Mouse (Mus musculus): Measurements from ENCODE around the gene Casz1. TPM values are rescaled to one million over a fixed set of nuclear protein-coding genes. Genes with fewer than 3 reads are reported as not detected.
A peak's percentile ranks its signal among the peaks of the same experiment; 100 is the strongest.

Gene Casz1
- polyA plus RNA-seq, 2 experiments = 0.32 to 0.39 TPM

- TF ChIP-seq EP300 (IDR thresholded peaks at IDR 0.05; ENCODE audit: low read depth) (no peak), CTCF (IDR thresholded peaks at IDR 0.05; ENCODE audit: low read depth) (no peak)
- Histone ChIP-seq H3K9me3 (ENCODE audit: control insufficient read depth, low read length) (no peaks in the 10 kb centered on the region), H3K4me2 (ENCODE audit: low read depth) (no peak overlapping the region), H3K4me1 (replicated peaks; ENCODE audit: control insufficient read depth in 2 of 2, insufficient read depth in 2 of 2, low read length in 1 of 2) (no peaks in the 10 kb centered on the region), H3K27ac (no peak overlapping the region), H3K36me3 (replicated peaks; ENCODE audit: control insufficient read depth, insufficient read depth, low read depth) (no peaks in the 10 kb centered on the region), H3K9ac (replicated peaks) (no peak overlapping the region), H3K27me3 (ENCODE audit: control insufficient read depth, insufficient read depth, low read length) (peaks cover 33% of the 10 kb centered on the region), H3K4me3 (ENCODE audit: insufficient read depth in 1 of 2, low read depth in 2 of 2, low read length in 2 of 2) (no peak overlapping the region)
- ATAC-seq (ENCODE audit: insufficient read depth) = no peak
- WGBS (ENCODE audit: insufficient replicate concordance) = 55% methylated on average over 6 of the region's 6 CpGs
- DNase-seq (ENCODE audit: low read depth in 3 of 3, low spot score in 3 of 3) = no peak
These were observed 146.3 kb downstream of the Casz1 start for GRCm38 (mm10) chr4:148950487-148950886.

- Histone ChIP-seq H3K4me2 (ENCODE audit: low read depth) (no peak overlapping the region), H3K4me1 (replicated peaks; ENCODE audit: control insufficient read depth in 2 of 2, insufficient read depth in 2 of 2, low read length in 1 of 2) (no peaks in the 10 kb centered on the region), H3K9ac (replicated peaks) (no peak overlapping the region), H3K27ac (no peak overlapping the region), H3K4me3 (ENCODE audit: insufficient read depth in 1 of 2, low read depth in 2 of 2, low read length in 2 of 2) (no peak overlapping the region), H3K9me3 (ENCODE audit: control insufficient read depth, low read length) (no peaks in the 10 kb centered on the region), H3K36me3 (replicated peaks; ENCODE audit: control insufficient read depth, insufficient read depth, low read depth) (no peaks in the 10 kb centered on the region), H3K27me3 (ENCODE audit: control insufficient read depth, insufficient read depth, low read length) (peaks cover 33% of the 10 kb centered on the region)
- no peak for DNase-seq (ENCODE audit: low read depth in 3 of 3, low spot score in 3 of 3)
- TF ChIP-seq EP300 (IDR thresholded peaks at IDR 0.05; ENCODE audit: low read depth) (no peak), CTCF (IDR thresholded peaks at IDR 0.05; ENCODE audit: low read depth) (no peak)
- WGBS (ENCODE audit: insufficient replicate concordance) = 41% methylated on average over 25 of the region's 25 CpGs
- ATAC-seq (ENCODE audit: insufficient read depth) = no peak
These were observed 146.9 kb downstream of the Casz1 start for GRCm38 (mm10) chr4:148950932-148951650.

- Histone ChIP-seq H3K9me3 (ENCODE audit: control insufficient read depth, low read length) (no peaks in the 10 kb centered on the region), H3K36me3 (replicated peaks; ENCODE audit: control insufficient read depth, insufficient read depth, low read depth) (no peaks in the 10 kb centered on the region), H3K27me3 (ENCODE audit: control insufficient read depth, insufficient read depth, low read length) (peaks cover 33% of the 10 kb centered on the region), H3K4me2 (ENCODE audit: low read depth) (peak overlapping the region; percentile 37), H3K9ac (replicated peaks) (no peak overlapping the region), H3K27ac (no peak overlapping the region), H3K4me1 (replicated peaks; ENCODE audit: control insufficient read depth in 2 of 2, insufficient read depth in 2 of 2, low read length in 1 of 2) (no peaks in the 10 kb centered on the region), H3K4me3 (ENCODE audit: insufficient read depth in 1 of 2, low read depth in 2 of 2, low read length in 2 of 2) (0 out of 4 replicates have a peak overlapping the region, but pooled peaks of 1 of the 2 experiments have one; percentile 4)
- 5% methylated on average over 44 of the region's 44 CpGs for WGBS (ENCODE audit: insufficient replicate concordance)
- TF ChIP-seq CTCF (IDR thresholded peaks at IDR 0.05; ENCODE audit: low read depth) = 0 out of 2 replicates have a peak, but pooled peaks have one; percentile 14
- TF ChIP-seq EP300 (IDR thresholded peaks at IDR 0.05; ENCODE audit: low read depth) = no peak
- ATAC-seq (ENCODE audit: insufficient read depth) (no peak), DNase-seq (ENCODE audit: low read depth in 3 of 3, low spot score in 3 of 3) (no peak)
These were observed 147.6 kb downstream of the Casz1 start for GRCm38 (mm10) chr4:148951821-148952291.

- Histone ChIP-seq H3K4me3 (ENCODE audit: insufficient read depth in 1 of 2, low read depth in 2 of 2, low read length in 2 of 2) (peak overlapping the region in 1 of 2 experiments; percentile 4; a peak in 1 of 4 replicates), H3K4me1 (replicated peaks; ENCODE audit: control insufficient read depth in 2 of 2, insufficient read depth in 2 of 2, low read length in 1 of 2) (no peaks in the 10 kb centered on the region), H3K36me3 (replicated peaks; ENCODE audit: control insufficient read depth, insufficient read depth, low read depth) (no peaks in the 10 kb centered on the region), H3K27ac (no peak overlapping the region), H3K27me3 (ENCODE audit: control insufficient read depth, insufficient read depth, low read length) (peaks cover 33% of the 10 kb centered on the region), H3K9me3 (ENCODE audit: control insufficient read depth, low read length) (no peaks in the 10 kb centered on the region), H3K9ac (replicated peaks) (no peak overlapping the region), H3K4me2 (ENCODE audit: low read depth) (peak overlapping the region; percentile 37)
- 6% methylated on average over 53 of the region's 69 CpGs for WGBS (ENCODE audit: insufficient replicate concordance)
- no peak for TF ChIP-seq CTCF (IDR thresholded peaks at IDR 0.05; ENCODE audit: low read depth)
- no peak for TF ChIP-seq EP300 (IDR thresholded peaks at IDR 0.05; ENCODE audit: low read depth)
- ATAC-seq (ENCODE audit: insufficient read depth) = no peak
- DNase-seq (ENCODE audit: low read depth in 3 of 3, low spot score in 3 of 3) = no peak
These were observed 148.3 kb downstream of the Casz1 start for GRCm38 (mm10) chr4:148952328-148953222.

Data from liver, embryonic 14.5 days (tissue).